Mouse (Mus musculus) forebrain, embryonic 11.5 days (tissue): ENCODE measurements around the gene Cmtm3. TPM values are rescaled to one million over a fixed set of nuclear protein-coding genes. Genes with fewer than 3 reads are reported as not detected.

ENCODE experiments used
- ATAC-seq: fragments of 200-750 bp; cut with Nextera tagmentation; replicated peaks from 2 replicates; pipeline ENCODE4 v1.8.0; 2017; ENCODE audit warnings: moderate TSS enrichment; ENCODE audit not compliant: low FRiP score
- DNase-seq: peaks from one replicate; pipeline ENCODE4 v3.0.0-alpha.2; 2017; ENCODE audit warnings: low spot score
- H3K27ac ChIP-seq: fragments of 300-500 bp; sonication (generic); 2 replicates; pipeline ENCODE4 v1.5.1; 2014; ENCODE audit warnings: low read depth, low read length
- H3K27me3 ChIP-seq: fragments of 300-500 bp; sonication (generic); 2 replicates; pipeline ENCODE4 v1.6.1; 2014; ENCODE audit warnings: mild to moderate bottlenecking, low read length, mixed read lengths; ENCODE audit not compliant: control insufficient read depth, insufficient read depth
- H3K36me3 ChIP-seq: fragments of 300-500 bp; sonication (generic); 2 replicates; pipeline ENCODE4 v1.6.1; 2014; ENCODE audit warnings: mild to moderate bottlenecking, low read length, moderate library complexity, mixed read lengths; ENCODE audit not compliant: control insufficient read depth, insufficient read depth
- H3K4me1 ChIP-seq: fragments of 300-500 bp; sonication (generic); replicated peaks from 2 replicates; pipeline ENCODE4 v1.6.1; 2014; ENCODE audit warnings: low read length, mixed read lengths; ENCODE audit not compliant: control insufficient read depth, insufficient read depth
- H3K4me2 ChIP-seq: fragments of 300-500 bp; sonication (generic); 2 replicates; pipeline ENCODE4 v1.6.1; 2014; ENCODE audit warnings: low read depth, mild to moderate bottlenecking, low read length, moderate library complexity, mixed read lengths; ENCODE audit not compliant: severe bottlenecking
- H3K4me3 ChIP-seq: fragments of 300-500 bp; sonication (generic); 2 replicates; pipeline ENCODE4 v1.5.1; 2014; ENCODE audit warnings: low read depth, low read length
- H3K9ac ChIP-seq: fragments of 300-500 bp; sonication (generic); 2 replicates; pipeline ENCODE4 v1.6.1; 2014; ENCODE audit warnings: low read length
- H3K9me3 ChIP-seq: fragments of 300-500 bp; sonication (generic); 2 replicates; pipeline ENCODE4 v1.6.1; 2016; ENCODE audit warnings: low read length, mixed read lengths; ENCODE audit not compliant: control insufficient read depth
- WGBS: fragments of 180-500 bp; shearing (Covaris S2); extraction: QIAGEN DNeasy Blood & Tissue Kit; methylation state at CpG from one replicate; pipeline ENCODE4 v1.1.7; 2014; 5-methylcytosine and 5-hydroxymethylcytosine counted together
- polyA plus RNA-seq: library from polyadenylated mRNA; unstranded; fragments of >200 nt; fragmentation: Nextera tagmentation; extraction: Ambion mirVana; gene quantifications from 2 replicates; pipeline ENCODE4 v1.2.1, GENCODE M21; 2014

The Cmtm3 gene
- polyA plus RNA-seq, 1 experiment from 2014 or later = 66.8 TPM

GRCm38 (mm10) chr8:104370071-104370470, 30.9 kb downstream of the Cmtm3 start:
- H3K27ac ChIP-seq = no peak overlapping the region
- H3K4me3 ChIP-seq = no peak overlapping the region
- 92% methylated on average over 6 of the region's 6 CpGs for WGBS
- ATAC-seq = no peak
- H3K36me3 ChIP-seq = no peaks in the 10 kb centered on the region
- peaks cover 4% of the 10 kb centered on the region; the same call in 1 of the 2 replicates for H3K4me1 ChIP-seq
- no peaks in the 10 kb centered on the region for H3K9me3 ChIP-seq
- no peak for DNase-seq
- no peak overlapping the region for H3K4me2 ChIP-seq
- no peaks in the 10 kb centered on the region for H3K27me3 ChIP-seq
- H3K9ac ChIP-seq = no peak overlapping the region

GRCm38 (mm10) chr8:104371121-104371520, 31.9 kb downstream of the Cmtm3 start:
- no peak overlapping the region for H3K9ac ChIP-seq
- DNase-seq = no peak
- H3K4me2 ChIP-seq = no peak overlapping the region
- H3K9me3 ChIP-seq = no peaks in the 10 kb centered on the region
- H3K36me3 ChIP-seq = no peaks in the 10 kb centered on the region
- H3K4me1 ChIP-seq = peaks cover 9% of the 10 kb centered on the region; the same call in 1 of the 2 replicates
- no peak for ATAC-seq
- H3K27ac ChIP-seq = no peak overlapping the region
- no peaks in the 10 kb centered on the region for H3K27me3 ChIP-seq
- WGBS = 90% methylated on average over 6 of the region's 6 CpGs
- H3K4me3 ChIP-seq = no peak overlapping the region

GRCm38 (mm10) chr8:104373779-104374178, 34.6 kb downstream of the Cmtm3 start:
- DNase-seq (no peak), ATAC-seq (no peak)
- Histone ChIP-seq H3K4me1 (peaks cover 9% of the 10 kb centered on the region; the same call in 1 of the 2 replicates), H3K4me2 (no peak overlapping the region), H3K27ac (no peak overlapping the region), H3K4me3 (no peak overlapping the region), H3K27me3 (no peaks in the 10 kb centered on the region), H3K9me3 (no peaks in the 10 kb centered on the region), H3K36me3 (no peaks in the 10 kb centered on the region), H3K9ac (no peak overlapping the region)
- WGBS = 86% methylated on average over 11 of the region's 11 CpGs

- 73% methylated on average over 11 of the region's 11 CpGs for WGBS
- ATAC-seq = no peak
Observed at GRCm38 (mm10) chr8:104374269-104374668, 35.1 kb downstream of the Cmtm3 start.

GRCm38 (mm10) chr8:104374864-104375846, 35.9 kb downstream of the Cmtm3 start:
- DNase-seq (no peak), ATAC-seq (no peak)
- Histone ChIP-seq H3K4me3 (no peak overlapping the region), H3K4me2 (no peak overlapping the region), H3K27me3 (no peaks in the 10 kb centered on the region), H3K36me3 (no peaks in the 10 kb centered on the region), H3K4me1 (peaks cover 4% of the 10 kb centered on the region; the same call in 1 of the 2 replicates), H3K27ac (peak overlapping the region; percentile 31; the same call in 1 of the 2 replicates), H3K9me3 (no peaks in the 10 kb centered on the region), H3K9ac (no peak overlapping the region)
- WGBS = 47% methylated on average over 14 of the region's 14 CpGs

More at GRCm38 (mm10) chr8:104374269-104374668, 35.1 kb downstream of the Cmtm3 start:
- Histone ChIP-seq H3K4me1 (peaks cover 9% of the 10 kb centered on the region; the same call in 1 of the 2 replicates), H3K9me3 (no peaks in the 10 kb centered on the region), H3K4me3 (no peak overlapping the region), H3K36me3 (no peaks in the 10 kb centered on the region), H3K9ac (no peak overlapping the region), H3K27me3 (no peaks in the 10 kb centered on the region), H3K27ac (no peak overlapping the region), H3K4me2 (no peak overlapping the region)
- no peak for DNase-seq

GRCm38 (mm10) chr8:104375959-104376358, 36.7 kb downstream of the Cmtm3 start:
- 45% methylated on average over 5 of the region's 5 CpGs for WGBS
- DNase-seq (no peak), ATAC-seq (no peak)
- Histone ChIP-seq H3K9ac (no peak overlapping the region), H3K27ac (no peak overlapping the region), H3K4me1 (peaks cover 4% of the 10 kb centered on the region; the same call in 1 of the 2 replicates), H3K27me3 (no peaks in the 10 kb centered on the region), H3K36me3 (no peaks in the 10 kb centered on the region), H3K4me2 (no peak overlapping the region), H3K9me3 (no peaks in the 10 kb centered on the region), H3K4me3 (no peak overlapping the region)

- Histone ChIP-seq H3K27me3 (no peaks in the 10 kb centered on the region), H3K27ac (no peak overlapping the region), H3K4me3 (no peak overlapping the region), H3K36me3 (no peaks in the 10 kb centered on the region), H3K9me3 (no peaks in the 10 kb centered on the region), H3K9ac (no peak overlapping the region), H3K4me2 (no peak overlapping the region), H3K4me1 (peaks cover 5% of the 10 kb centered on the region; the same call in 1 of the 2 replicates)
- ATAC-seq (no peak), DNase-seq (no peak)
- WGBS = 37% methylated on average over 11 of the region's 11 CpGs
Observed at GRCm38 (mm10) chr8:104376669-104377068, 37.5 kb downstream of the Cmtm3 start.

- no peaks in the 10 kb centered on the region for H3K9me3 ChIP-seq
- no peak overlapping the region for H3K27ac ChIP-seq
- ATAC-seq = no peak
- no peaks in the 10 kb centered on the region for H3K36me3 ChIP-seq
- peaks cover 6% of the 10 kb centered on the region; the same call in 1 of the 2 replicates for H3K4me1 ChIP-seq
- H3K27me3 ChIP-seq = no peaks in the 10 kb centered on the region
- no peak overlapping the region for H3K4me2 ChIP-seq
- no peak overlapping the region for H3K9ac ChIP-seq
- no peak for DNase-seq
- WGBS = 60% methylated on average over 10 of the region's 10 CpGs
- H3K4me3 ChIP-seq = no peak overlapping the region
Observed at GRCm38 (mm10) chr8:104379301-104379836, 40.2 kb downstream of the Cmtm3 start.
